Mouse (Mus musculus) ES-E14 (cell line): ENCODE measurements around the gene Olfr12.

Source experiments
- CHD2 ChIP-seq: IDR thresholded peaks from 2 replicates; pipeline ENCODE4 v1.6.1; 2014; ENCODE audit warnings: mild to moderate bottlenecking, low read depth, low read length, inconsistent platforms
- HCFC1 ChIP-seq: IDR thresholded peaks from 2 replicates; pipeline ENCODE4 v1.6.1; 2012; ENCODE audit warnings: low read length, inconsistent platforms, borderline replicate concordance; ENCODE audit not compliant: insufficient read depth
- ZC3H11A ChIP-seq: IDR thresholded peaks from 2 replicates; pipeline ENCODE4 v1.6.1; 2012; ENCODE audit warnings: low read depth, mild to moderate bottlenecking, inconsistent platforms, low read length, borderline replicate concordance
- ZNF384 ChIP-seq: IDR thresholded peaks from 2 replicates; pipeline ENCODE4 v1.6.1; 2012; ENCODE audit warnings: low read depth, low read length, inconsistent platforms

GRCm38 (mm10) chr1:92647752-92648151 is 30.2 kb downstream of the Olfr12 start:
- no peak for TF ChIP-seq HCFC1
- TF ChIP-seq ZC3H11A = no peak; the same call in 1 of the 2 replicates
- TF ChIP-seq CHD2 = no peak
- no peak for TF ChIP-seq ZNF384
